Mouse (Mus musculus): ENCODE results near the gene Msmp.
A peak's percentile ranks its signal among the peaks of the same experiment; 100 is the strongest.

The Msmp gene

DNA sequence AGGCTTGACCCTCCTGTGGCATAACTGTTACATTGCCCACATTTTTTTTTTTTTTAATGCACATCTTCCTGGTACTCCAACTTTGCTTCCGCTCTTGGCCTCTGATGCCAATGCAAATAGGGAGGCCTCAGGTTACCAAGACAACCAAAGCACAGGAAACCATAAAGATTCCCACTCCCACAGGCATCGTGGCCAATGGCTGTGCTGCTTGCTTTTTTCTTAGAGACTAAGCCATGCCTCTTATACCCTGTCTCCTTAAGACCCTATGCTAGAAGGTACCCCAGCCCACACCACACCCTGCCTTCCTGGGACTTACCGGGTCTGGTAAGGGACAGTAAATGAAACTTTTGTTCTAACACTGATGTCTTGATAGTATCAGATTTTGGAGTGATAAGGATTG, 9.2 kb upstream of the Msmp start:
- DNase-seq (ENCODE audit: low spot score in 2 of 2): no peak

DNA sequence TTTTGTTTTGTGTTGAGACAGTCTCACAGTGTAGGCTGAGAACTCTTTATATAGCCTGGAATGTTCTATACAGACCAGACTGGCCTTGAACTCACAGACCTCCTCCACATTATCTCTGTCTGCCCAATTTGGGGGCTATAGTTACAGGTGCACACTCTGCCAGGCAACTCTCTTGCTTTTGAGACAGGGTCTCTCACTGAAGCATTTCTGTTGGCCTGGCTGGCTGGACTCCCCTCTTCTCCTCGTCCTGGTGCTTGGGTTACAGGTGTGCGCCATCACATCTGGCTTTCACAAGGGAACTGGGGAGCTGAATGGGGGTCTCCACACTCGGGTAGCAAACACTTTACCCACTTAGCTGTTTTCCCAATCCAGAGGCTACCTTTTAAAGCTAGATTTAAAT, 7.7 kb upstream of the Msmp start:
- DNase-seq (ENCODE audit: low spot score in 2 of 2): no peak

DNA sequence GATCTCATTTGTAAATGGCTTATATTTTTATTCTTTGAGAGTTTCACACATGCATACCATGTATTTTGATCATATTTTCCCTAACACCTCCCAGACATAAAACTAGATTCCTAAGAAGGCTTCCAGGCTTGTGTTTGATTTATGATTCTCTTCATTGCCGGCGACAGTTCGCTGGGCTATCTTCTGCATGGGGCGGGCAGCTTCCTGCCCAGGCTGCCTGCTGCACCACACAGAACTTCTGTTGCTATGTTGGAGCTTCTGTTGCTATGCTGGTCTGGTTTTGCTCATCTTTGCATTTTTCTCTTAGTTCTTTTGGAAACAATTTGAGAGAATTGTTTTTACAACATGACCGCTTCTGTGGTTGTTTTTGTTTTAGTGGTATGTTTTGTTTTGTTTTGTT, 7.2 kb upstream of the Msmp start:
- DNase-seq (ENCODE audit: low spot score in 2 of 2): no peak

DNA sequence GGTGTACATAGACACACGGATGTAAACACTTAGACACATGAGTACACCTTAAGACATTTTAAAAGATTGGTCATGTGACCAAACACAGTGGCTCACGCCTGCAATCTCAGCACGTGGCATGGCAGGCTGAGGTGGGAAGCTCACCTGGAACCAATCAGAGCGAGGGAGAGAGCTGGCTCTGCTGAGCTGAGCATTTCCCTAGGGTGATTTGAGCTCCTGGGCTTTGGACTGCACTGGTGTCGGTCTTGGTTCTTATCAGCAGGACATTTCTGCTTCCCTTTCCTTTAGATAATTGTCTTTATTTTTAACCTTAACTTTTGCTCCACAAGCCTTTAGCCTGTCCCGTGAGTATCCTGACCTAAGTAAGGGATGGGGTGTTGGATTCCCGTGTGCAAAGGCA, 3.4 kb upstream of the Msmp start:
- DNase-seq (ENCODE audit: low spot score in 2 of 2): no peak

DNA sequence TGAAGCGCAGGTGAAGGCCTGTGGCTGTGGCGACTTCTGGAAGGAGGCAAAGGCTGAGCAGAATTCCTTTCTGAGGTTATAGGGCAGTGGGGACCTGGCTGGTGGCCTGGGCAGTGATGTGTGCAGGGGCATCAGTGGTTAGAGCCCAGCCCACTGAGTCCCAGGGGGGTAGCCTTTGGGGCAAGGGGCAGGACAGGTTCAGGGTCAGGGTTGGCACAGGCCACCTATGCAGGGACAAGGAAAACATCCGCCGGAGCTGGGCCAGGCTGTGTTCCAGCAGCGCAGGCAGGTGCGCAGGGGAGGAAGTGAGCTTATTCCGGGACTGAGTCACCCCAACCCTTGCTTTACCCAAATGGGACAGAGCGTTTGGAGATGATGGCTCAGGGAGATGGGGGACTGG, 2.1 kb upstream of the Msmp start:
- DNase-seq (ENCODE audit: low spot score in 2 of 2): no peak

DNA sequence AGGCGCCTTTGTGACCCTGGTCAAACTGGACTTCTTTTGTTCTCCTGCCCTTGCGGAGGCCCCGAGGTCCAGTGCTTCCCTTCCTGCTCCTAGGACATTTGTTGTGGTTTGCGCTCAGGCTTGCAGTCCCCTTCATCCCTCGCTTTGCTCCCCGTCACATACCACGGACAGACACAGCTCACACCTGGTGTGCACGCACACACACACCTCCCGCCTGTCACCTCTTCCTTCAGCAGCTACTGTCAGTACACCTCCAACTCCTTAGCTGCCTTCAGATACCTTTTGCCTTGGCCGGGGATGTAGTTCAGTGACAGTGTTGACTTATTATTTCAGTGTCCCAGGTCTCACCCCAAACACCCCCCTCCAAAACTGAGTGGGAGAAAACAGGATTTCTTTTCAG, 1.4 kb upstream of the Msmp start:
- DNase-seq (ENCODE audit: low spot score in 2 of 2): no peak

DNA sequence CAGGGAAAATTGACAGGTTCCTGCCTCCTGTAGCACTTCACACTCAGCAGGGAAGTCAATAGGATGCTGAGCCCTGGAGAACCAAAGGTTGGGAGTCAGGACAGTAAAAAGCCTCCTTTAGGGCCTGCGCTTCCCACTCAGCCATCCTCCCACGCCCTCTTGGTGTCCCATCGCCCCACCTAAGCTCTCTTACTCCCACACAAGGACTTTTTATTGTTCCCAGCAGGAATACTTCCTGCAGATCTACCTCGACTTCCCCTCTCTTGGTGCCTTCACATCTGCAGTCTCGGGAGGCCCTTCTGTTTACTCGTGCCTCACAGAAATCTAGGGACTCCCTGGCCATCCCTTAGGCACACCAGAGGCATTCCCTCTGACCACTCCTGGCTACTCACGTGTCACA, 873 bp downstream of the Msmp start:
- no peak for DNase-seq (ENCODE audit: low spot score in 2 of 2)

DNA sequence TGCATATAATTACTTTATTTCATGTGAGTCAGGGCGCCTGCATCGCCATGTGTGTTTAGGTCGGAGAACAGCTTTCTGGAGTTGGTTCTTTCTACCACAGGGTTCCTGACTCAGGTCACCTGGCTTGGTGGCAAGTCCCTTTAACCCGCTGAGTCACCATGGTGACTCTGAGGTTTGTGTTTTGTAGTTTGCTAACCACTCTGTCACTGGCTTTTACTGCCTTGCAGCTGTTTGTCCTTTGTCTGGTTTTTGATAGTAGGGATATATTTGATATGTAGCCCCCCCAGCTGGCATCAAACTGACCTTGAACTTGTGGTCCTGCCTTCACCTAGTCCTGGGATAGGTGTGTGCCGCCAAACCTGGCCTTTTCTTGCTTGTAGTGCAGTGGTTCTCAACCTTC, 2.1 kb downstream of the Msmp start:
- DNase-seq (ENCODE audit: low spot score in 2 of 2): no peak

DNA sequence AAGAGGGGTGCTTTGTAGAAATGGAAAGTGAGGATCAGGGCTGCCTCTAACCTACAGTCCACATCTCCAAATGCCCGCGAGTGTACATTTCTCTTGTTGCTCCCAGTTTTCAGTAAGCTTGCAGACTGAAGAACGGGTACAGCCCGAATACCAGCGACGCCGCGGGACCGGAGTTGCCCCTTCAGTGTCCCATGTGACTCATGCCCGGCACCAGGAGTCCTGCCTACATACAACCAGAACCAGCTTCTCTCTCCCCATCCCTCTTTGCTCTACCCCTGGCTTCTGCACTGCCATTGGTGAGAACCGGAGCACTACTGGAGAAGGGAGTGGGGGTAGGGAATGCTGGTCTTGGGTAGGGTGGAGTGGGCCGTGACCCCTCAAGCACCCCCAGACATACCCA, 2.9 kb downstream of the Msmp start:
- DNase-seq (ENCODE audit: low spot score in 2 of 2): no peak

DNA sequence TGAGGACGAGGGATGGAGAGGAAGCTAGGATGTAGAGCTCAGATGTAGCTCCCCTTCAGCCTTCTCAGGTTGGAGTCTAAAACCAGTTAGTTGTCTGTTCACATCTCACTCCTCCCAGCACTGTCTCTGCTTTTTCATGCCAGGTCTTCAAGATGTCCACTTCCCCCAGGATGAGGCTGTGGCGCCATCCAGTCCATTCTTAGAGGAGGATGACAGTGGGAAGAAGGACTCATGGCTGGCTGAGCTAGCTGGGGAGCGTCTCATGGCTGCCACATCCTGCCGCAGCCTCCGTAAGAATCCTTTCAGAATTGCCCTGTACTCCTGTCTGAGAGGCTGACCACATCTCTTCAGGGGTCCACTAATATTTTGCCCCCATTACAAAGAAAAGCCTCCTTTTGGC, 3.6 kb downstream of the Msmp start:
- DNase-seq (ENCODE audit: low spot score in 2 of 2): no peak

DNA sequence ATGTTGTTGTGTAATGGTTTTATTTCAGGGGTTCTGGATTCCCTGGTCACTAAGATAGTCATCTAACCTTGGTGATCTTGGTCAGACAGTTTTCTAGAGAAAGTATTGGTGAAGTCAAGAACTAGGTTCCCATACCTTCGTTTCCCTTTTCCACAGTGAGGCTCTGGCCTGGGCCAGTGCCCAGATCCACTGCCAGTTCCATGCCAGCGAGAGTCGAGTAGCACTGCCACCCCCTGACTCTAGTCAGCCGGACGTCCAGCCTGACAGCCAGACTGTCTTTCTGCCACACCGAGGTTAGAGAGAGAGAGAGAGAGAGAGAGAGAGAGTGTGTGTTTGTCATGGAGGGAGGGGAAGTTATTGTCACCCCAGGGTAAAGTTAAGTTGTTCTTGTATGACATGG, 4.6 kb downstream of the Msmp start:
- no peak for DNase-seq (ENCODE audit: low spot score in 2 of 2)

DNA sequence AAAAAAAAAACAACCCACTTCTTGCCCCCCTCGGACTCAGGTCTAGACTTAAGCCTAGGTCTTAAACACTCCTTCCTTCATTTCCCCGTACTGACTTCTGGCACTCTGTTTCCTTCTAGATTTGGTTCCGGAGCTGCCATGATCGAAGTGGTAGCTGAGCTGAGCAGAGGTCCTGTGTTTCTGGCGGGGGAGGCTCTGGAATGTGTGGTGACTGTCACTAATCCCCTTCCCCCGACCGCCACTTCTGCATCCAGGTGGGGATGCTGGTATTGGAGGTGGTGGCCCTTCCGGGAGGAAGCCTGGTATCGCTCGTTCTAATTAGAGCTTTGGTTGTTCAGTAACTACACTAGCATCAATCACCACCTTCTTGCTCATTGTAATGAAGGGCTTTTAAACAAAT, 5.0 kb downstream of the Msmp start:
- DNase-seq (ENCODE audit: low spot score in 2 of 2): no peak

DNA sequence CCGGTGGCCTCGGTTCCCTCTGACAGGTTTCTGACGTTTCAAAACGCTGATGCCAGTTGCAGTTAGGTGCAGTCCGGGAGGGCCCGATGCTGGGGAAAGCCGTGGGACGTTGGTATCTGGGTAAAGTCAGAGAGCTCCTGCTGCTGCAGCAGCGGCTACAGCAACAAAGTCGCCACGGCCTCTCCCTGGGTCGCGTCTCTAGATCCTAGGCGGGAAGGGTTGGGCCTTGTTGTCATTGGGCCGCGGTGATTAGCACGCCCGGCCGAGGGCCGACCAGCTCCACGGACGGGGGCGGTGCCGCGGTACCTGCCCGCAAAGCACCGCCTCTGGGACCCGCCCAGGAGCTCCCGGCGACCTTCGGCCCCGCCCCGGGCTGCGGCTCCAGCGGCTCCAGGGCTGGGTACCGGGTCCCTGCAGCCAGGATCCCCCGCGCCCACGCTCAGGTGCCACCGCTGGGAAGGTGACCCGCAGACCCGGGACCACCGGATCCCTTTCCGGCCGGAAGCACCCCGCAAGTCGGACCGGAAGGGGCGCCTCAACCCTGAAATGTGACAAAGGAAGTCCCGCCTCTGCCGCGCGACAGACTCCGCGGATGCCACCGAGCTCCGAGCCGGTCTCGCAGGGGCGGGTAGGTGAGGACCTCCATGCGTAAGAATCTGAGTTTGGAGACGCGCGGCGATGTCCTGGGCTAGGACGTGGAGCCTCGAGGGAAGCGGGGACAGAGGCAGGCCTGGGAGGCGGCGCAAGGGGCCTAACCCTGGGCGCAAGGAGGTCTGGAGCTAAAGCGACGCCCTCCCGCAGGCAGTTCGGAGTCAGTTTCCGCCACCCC, 5.7 kb downstream of the Msmp start, which contains the start of the genes Rgp1 and Gba2:
TSS of gene Rgp1 (plus strand) at position 340 of the 829 bp plus-strand sequence.
TSS of gene Gba2 (minus strand) at position 498 of the 829 bp plus-strand sequence.
- peak; percentile 77 to 78 for DNase-seq (ENCODE audit: low spot score in 2 of 2)

DNA sequence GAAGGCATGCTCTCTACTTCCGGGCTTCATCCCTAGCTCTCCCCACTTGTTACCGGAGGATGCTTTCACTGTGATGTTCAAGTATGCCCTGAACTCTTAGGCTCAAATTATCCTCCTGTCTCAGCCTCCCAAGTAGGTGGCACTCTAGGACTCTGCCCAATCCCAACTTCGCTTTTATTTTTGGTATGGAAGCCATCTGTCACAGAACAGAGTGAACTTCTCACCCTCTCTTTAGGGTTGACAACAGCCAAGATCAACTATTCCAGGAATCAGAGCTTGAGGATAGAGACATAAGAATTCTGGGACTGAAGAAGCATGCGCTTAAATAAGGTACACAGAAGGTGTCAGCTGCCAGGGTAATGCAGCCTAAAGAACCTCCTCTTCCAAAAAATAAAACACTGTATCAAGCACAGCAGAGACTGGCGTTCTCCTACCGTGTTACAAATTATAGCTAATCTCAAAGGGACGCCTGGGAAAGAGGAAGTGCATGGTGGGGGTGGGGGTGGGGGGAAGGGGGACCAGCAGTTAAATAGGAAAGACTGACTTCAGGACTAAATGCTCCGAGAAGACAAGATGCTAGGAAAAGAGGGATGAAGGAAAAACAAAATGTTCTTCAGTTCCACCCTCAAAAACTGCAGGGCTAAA, 6.9 kb downstream of the Msmp start:
- DNase-seq (ENCODE audit: low spot score in 2 of 2): no peak

DNA sequence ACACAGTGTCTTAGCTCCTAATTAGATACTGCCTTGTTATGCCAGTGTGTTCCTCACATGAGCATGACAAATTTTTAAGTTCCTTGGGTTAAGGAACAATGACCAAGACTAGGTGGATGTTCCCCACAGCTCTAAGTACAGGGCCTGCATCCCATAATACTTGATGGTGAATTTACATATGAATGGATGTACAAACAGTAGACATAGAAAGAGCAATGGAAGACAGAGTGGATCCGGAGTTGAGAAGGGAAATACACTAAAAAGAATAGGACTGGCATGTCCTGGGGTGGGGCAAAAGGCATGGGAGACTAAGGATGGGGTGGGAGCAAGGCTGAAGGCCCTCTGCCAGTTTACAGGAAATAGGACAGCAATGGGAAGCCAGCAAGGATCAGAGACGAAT, 8.9 kb downstream of the Msmp start:
- no peak for DNase-seq (ENCODE audit: low spot score in 2 of 2)

DNA sequence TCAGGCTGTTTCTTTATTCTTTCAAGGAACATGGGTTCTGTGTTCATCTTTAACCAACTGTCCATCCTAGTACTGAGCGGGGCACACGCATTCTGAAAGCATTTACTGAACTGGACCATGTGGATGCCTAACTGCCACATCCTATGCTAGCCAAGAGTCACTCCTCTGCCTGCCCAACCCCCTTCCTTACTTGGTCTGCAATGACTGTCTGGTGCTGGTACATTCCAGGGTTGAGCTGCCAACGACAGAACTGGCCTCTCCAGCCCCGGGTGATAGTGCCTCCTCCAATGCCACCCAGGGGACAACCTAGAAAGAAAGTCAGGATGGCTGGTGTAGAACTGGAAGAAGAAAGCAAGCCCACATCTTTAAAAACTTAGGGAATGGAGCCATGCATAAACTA, 10.7 kb downstream of the Msmp start:
- DNase-seq (ENCODE audit: low spot score in 2 of 2): no peak

DNA sequence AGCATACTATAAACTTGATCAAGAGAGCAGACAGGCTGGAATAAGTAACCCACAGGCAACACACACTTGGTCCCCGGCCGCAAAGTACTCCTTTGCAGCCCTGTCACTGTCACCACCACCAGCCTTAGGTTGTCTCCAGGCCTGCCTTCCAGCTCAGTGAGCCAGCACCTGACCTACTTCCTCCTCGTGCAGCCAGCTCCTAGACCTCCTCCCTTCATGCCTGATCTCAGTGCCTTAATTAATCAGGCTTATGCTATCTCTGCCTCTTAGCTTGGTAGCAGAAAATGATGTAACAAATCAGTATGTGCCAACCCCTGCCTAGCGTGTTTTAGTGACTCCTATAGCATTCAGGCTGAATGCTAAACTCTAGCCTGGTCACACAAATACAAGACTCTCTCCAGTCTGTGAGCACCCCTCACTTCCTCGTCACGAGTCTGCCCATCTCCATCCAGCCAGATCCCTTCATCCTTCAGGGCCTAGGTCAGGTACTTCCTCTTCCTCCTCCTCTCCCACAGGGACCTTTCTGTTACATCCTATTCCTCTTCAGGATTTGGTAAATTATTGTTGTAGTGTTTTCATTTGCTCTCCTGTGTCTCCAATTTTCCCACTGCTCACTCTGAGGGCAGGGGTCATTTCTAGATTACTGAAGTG, 12.8 kb downstream of the Msmp start:
- no peak for DNase-seq (ENCODE audit: low spot score in 2 of 2)

DNA sequence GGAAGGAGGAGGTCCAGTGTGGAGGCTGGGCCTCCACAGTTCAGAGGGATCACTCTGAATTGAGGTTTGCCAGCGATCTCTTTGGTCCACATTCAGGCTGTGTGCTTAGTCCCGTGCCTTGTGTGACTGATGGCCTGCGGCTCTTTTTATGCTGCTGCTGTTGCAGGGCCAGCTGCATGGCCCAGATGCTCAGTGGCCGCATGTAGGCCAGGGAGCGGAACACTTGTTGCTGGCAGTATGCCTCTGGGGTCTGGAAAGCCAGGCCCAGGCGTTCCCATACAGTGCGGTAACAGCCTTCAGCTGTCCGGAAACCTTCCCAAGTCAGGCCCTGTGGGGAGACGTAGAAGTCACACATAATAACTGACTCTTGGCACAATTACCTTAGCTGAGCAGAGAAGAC, 17.2 kb downstream of the Msmp start:
- no peak for DNase-seq (ENCODE audit: low spot score in 2 of 2)

DNA sequence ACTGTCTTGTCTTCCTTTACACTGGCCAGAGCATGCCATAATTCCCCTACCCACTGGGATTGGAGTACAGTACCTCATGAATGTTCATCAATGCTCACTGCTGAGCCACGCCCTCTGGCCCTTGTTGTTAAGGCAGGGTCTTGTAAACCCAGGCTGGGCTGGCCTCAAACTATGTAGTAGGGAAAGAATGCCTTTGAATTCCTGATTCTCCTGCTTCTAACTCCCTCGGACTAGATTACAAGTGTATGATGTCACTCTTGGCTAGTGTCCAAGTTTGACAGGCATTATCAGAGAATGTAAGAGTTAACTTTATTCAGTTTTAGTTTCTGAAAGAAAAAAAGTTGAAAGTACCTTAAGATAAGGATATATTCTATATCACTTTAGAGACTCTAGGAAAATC, 20.1 kb downstream of the Msmp start:
- DNase-seq (ENCODE audit: low spot score in 2 of 2): no peak

DNA sequence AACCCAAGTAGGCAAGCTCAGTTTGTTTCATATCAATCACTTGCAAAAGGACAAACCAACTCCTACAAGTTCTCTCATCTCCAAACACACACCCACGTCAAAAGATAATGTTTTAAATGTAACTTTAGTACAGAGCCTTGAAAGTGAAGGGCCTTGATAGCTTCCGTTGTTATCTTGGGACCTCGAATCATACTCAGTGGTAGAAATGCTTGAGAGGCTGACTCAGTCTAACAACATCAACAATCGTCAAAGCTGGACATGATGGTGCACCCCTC, 20.8 kb downstream of the Msmp start:
- DNase-seq (ENCODE audit: low spot score in 2 of 2): no peak

DNA sequence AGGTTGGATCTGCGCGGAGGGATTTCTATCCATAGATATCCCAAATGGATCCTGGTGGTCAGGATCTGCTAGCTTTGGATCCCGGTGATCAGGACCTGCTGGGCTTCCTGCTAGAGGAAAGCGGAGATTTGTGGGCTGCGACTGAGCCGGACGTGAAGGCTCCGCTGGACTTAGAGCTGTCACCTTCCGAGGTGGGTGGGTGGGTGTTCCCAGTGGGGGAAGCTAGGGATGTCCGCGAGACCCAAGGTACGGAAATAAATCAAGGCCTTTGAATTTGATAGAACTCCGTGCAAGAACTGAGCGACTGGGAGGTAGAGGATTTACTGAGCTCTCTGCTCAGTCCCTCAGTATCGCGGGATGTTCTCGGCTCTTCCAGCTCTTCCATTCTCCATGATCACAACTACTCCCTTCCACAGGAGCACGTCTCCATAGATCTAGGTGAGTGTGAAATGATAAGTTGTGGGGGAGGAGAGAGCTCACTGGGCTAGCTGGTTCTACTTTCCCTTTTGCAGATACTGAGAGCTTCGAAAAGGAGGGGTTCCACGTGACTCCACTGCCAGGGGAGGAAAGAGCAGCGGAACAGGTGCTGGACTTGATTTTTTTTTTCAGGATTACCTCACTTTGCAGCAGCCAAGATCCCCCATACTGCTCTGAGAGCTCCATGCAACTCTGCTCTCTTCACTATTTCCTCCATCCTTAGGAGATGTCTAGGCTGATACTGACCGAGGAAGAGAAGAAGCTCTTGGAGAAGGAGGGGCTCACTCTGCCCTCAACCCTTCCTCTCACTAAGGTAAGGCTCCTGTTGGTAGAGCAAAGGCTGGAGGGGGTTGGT, 21.3 kb downstream of the Msmp start:
- DNase-seq (ENCODE audit: low spot score in 2 of 2): no peak

DNA sequence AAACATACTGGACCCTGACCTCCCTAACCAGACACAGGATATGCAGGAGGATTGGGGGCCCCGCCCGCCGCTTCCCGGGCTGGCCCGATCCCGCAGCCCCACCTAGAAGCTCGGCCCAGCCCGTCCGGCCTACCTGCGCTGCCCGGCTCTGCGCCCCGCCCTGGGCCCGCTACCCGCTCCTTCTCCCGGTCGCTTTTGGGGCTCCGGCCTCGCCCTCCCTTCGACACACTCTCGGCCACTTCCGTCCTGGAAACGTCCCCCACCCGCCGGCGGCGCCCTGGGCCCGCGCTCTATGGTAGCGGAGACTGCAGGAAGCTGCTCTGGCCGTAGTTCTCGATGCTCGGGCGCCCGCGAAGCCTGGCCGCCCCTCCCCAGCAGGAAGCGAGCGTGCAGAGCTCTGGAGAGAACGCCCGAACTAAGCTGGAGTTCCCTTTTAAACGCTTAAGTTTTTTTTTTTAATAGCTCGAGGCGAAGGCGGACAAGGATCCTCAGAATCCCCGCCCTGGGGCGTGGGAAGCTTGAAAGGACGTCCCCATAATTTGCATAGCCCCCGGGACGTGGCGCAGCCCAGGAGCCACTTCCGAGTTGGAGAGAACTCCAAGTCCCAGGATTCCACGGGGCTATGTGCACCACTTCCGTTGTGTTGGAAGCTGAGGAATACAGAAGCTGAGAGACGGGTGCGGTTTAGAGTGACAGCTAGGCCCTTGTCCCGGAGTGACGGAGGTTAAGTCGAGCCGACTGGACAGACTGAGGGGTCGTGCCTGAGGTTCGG, 22.1 kb downstream of the Msmp start, which contains the start of the genes Creb3 and Tln1:
TSS of gene Creb3 (plus strand) at position 336 of the 772 bp plus-strand sequence.
TSS of gene Tln1 (minus strand) at position 695 of the 772 bp plus-strand sequence.
- peak; percentile 93 to 94 for DNase-seq (ENCODE audit: low spot score in 2 of 2)

All from natural killer cell, adult 2 months (primary cell).